ENCODE assay signal across 15 mouse cellular contexts in genomic region chr5:125170107-125170842, GRCm38 (mm10). TPM values are rescaled to one million over a fixed set of nuclear protein-coding genes. Genes with fewer than 3 reads are reported as not detected.
A peak's percentile ranks its signal among the peaks of the same experiment; 100 is the strongest.
DNase-seq lines count a peak whose midpoint lies in the region; ATAC-seq and TF ChIP-seq lines count a peak whose summit lies in the region.
"Had no signal": no experiment of that assay in that cellular context is flagged by ENCODE, and none has a peak within 500 bp of the region (broad histone marks: within the 10 kb centered on the region; RNA-seq: fewer than 3 reads in every experiment).

No protein-coding gene starts in this region.

- peak; percentile 39 for DNase-seq in adrenal gland, adult 2 months
- no peak for DNase-seq in adrenal gland, adult 8-10 months
- no peak for DNase-seq in hindbrain, embryonic 10.5 days (ENCODE audit: low spot score)
- no peak for DNase-seq in hindbrain, embryonic 14.5 days (ENCODE audit: low spot score)
- DNase-seq in stomach, postnatal 0 days (ENCODE audit: low spot score): no peak
- DNase-seq in layer of hippocampus, adult 8-10 months (ENCODE audit: low spot score in 2 of 2): no peak
- no peak for DNase-seq in layer of hippocampus, adult 9-11 months
- DNase-seq: cerebellum, postnatal 36 days; heart, postnatal 10 days; kidney, adult 9 months; liver; lung, postnatal 14 days had no signal

- no peak for TF ChIP-seq CTCF in stomach, postnatal 0 days (IDR thresholded peaks at IDR 0.05; ENCODE audit: low read depth)

- H3K4me2 ChIP-seq in hindbrain, embryonic 14.5 days (replicated peaks): no peak overlapping the region
- H3K4me2 ChIP-seq in stomach, embryonic 16.5 days (ENCODE audit: low read depth, low read length): no peak overlapping the region
- no peak overlapping the region for H3K4me2 ChIP-seq in stomach, postnatal 0 days (replicated peaks; ENCODE audit: low read depth)
- H3K4me2 ChIP-seq: midbrain, embryonic 15.5 days; stomach, embryonic 15.5 days had no signal

- H3K27ac ChIP-seq in hindbrain, embryonic 10.5 days: peak overlapping the region; percentile 69
- H3K27ac ChIP-seq in hindbrain, embryonic 14.5 days: no peak overlapping the region
- peak overlapping the region; percentile 30; the same call in 1 of the 2 replicates for H3K27ac ChIP-seq in stomach, embryonic 16.5 days (ENCODE audit: low read length)
- H3K27ac ChIP-seq in stomach, postnatal 0 days (replicated peaks): no peak overlapping the region
- H3K27ac ChIP-seq: midbrain, embryonic 15.5 days; stomach, embryonic 15.5 days had no signal

- 82% methylated on average over 11 of the region's 11 CpGs for WGBS in hindbrain, embryonic 10.5 days
- WGBS in hindbrain, embryonic 14.5 days: 67% methylated on average over 11 of the region's 11 CpGs
- WGBS in stomach, embryonic 16.5 days: 77% methylated on average over 11 of the region's 11 CpGs
- 67% methylated on average over 11 of the region's 11 CpGs for WGBS in stomach, postnatal 0 days

- no peaks in the 10 kb centered on the region; the same call in 1 of the 2 replicates for H3K36me3 ChIP-seq in hindbrain, embryonic 10.5 days
- no peaks in the 10 kb centered on the region for H3K36me3 ChIP-seq in hindbrain, embryonic 14.5 days (replicated peaks; ENCODE audit: control insufficient read depth, insufficient read depth)
- no peaks in the 10 kb centered on the region for H3K36me3 ChIP-seq in stomach, embryonic 16.5 days (ENCODE audit: control insufficient read depth, insufficient read depth, low read length)
- H3K36me3 ChIP-seq in stomach, postnatal 0 days (ENCODE audit: control insufficient read depth, insufficient read depth, low read length): no peaks in the 10 kb centered on the region
- H3K36me3 ChIP-seq: midbrain, embryonic 15.5 days; stomach, embryonic 15.5 days had no signal

- H3K9me3 ChIP-seq in hindbrain, embryonic 10.5 days: no peaks in the 10 kb centered on the region
- H3K9me3 ChIP-seq in hindbrain, embryonic 14.5 days (ENCODE audit: control insufficient read depth, low read length): no peaks in the 10 kb centered on the region
- no peaks in the 10 kb centered on the region for H3K9me3 ChIP-seq in stomach, embryonic 16.5 days (replicated peaks; ENCODE audit: control insufficient read depth, low read length)
- no peaks in the 10 kb centered on the region for H3K9me3 ChIP-seq in stomach, postnatal 0 days (ENCODE audit: control insufficient read depth, low read length)
- H3K9me3 ChIP-seq: midbrain, embryonic 15.5 days; stomach, embryonic 15.5 days had no signal

- H3K27me3 ChIP-seq in hindbrain, embryonic 10.5 days (ENCODE audit: insufficient read depth, poor library complexity, severe bottlenecking): no peaks in the 10 kb centered on the region
- no peaks in the 10 kb centered on the region for H3K27me3 ChIP-seq in hindbrain, embryonic 14.5 days (ENCODE audit: control insufficient read depth, insufficient read depth, low read length)
- H3K27me3 ChIP-seq in stomach, embryonic 16.5 days (ENCODE audit: control insufficient read depth, insufficient read depth, low read length): no peaks in the 10 kb centered on the region
- H3K27me3 ChIP-seq in stomach, postnatal 0 days (ENCODE audit: control insufficient read depth, insufficient read depth, low read length): no peaks in the 10 kb centered on the region
- H3K27me3 ChIP-seq: midbrain, embryonic 15.5 days; stomach, embryonic 15.5 days had no signal

- no peak overlapping the region for H3K4me3 ChIP-seq in hindbrain, embryonic 10.5 days
- no peak overlapping the region for H3K4me3 ChIP-seq in hindbrain, embryonic 14.5 days (replicated peaks; ENCODE audit: low read length)
- no peak overlapping the region for H3K4me3 ChIP-seq in stomach, embryonic 16.5 days (replicated peaks; ENCODE audit: low read length)
- no peak overlapping the region for H3K4me3 ChIP-seq in stomach, postnatal 0 days (ENCODE audit: low read depth, low read length)
- H3K4me3 ChIP-seq: midbrain, embryonic 15.5 days; stomach, embryonic 15.5 days had no signal

- H3K4me1 ChIP-seq in hindbrain, embryonic 10.5 days (replicated peaks): peaks cover 95% of the 10 kb centered on the region
- H3K4me1 ChIP-seq in hindbrain, embryonic 14.5 days (replicated peaks; ENCODE audit: control insufficient read depth, insufficient read depth, low read length): peaks cover 74% of the 10 kb centered on the region
- peaks cover 81% of the 10 kb centered on the region for H3K4me1 ChIP-seq in stomach, embryonic 16.5 days (ENCODE audit: control insufficient read depth, insufficient read depth, low read length)
- peaks cover 12% of the 10 kb centered on the region for H3K4me1 ChIP-seq in stomach, postnatal 0 days (replicated peaks; ENCODE audit: control insufficient read depth, insufficient read depth)

- H3K9ac ChIP-seq in hindbrain, embryonic 14.5 days: no peak overlapping the region; the same call in 1 of the 2 replicates
- H3K9ac ChIP-seq in stomach, embryonic 16.5 days (ENCODE audit: low read length): no peak overlapping the region; the same call in 1 of the 2 replicates
- no peak overlapping the region for H3K9ac ChIP-seq in stomach, postnatal 0 days (ENCODE audit: low read length)
- H3K9ac ChIP-seq: midbrain, embryonic 15.5 days; stomach, embryonic 15.5 days had no signal

- no peak for ATAC-seq in hindbrain, embryonic 14.5 days (ENCODE audit: low FRiP score)
- no peak for ATAC-seq in stomach, embryonic 16.5 days (ENCODE audit: insufficient read depth, low FRiP score)
- ATAC-seq in stomach, postnatal 0 days (ENCODE audit: low FRiP score, low TSS enrichment): no peak
- ATAC-seq: midbrain, embryonic 15.5 days had no signal

- TF ChIP-seq EP300 in stomach, postnatal 0 days (optimal IDR thresholded peaks at IDR 0.05): no peak

RNA-seq across cellular contexts. Expression of gene Ncor2, which starts 8.7 kb away (rescaled TPM):
- 100 to 1,000 TPM; 149 to 340 TPM for total RNA-seq in adrenal gland, adult 2 months (2021)
- 183 and 229 TPM in 2 replicates for polyA plus RNA-seq in adrenal gland, adult 2 months (2012; rRNA removed)
- total RNA-seq in adrenal gland, adult 8-10 months (2022): 100 to 1,000 TPM; 188 to 380 (median 257) TPM
- 18.1 and 19.7 TPM in 2 replicates for polyA plus RNA-seq in hindbrain, embryonic 10.5 days (2016; fragmentation: Nextera tagmentation; extraction: Ambion mirVana)
- polyA plus RNA-seq in hindbrain, embryonic 14.5 days (2014; fragmentation: Nextera tagmentation; extraction: Ambion mirVana): 26.0 and 27.4 TPM in 2 replicates
- polyA plus RNA-seq in stomach, embryonic 16.5 days (2015; fragmentation: Nextera tagmentation; extraction: Ambion mirVana): 21.4 and 24.6 TPM in 2 replicates
- polyA plus RNA-seq in stomach, postnatal 0 days (2015; fragmentation: Nextera tagmentation; extraction: Ambion mirVana): 11.1 and 12.1 TPM in 2 replicates
- 100 to 1,000 TPM; 246 to 324 (median 271) TPM for total RNA-seq in layer of hippocampus, adult 8-10 months (2022)

Comparison
In these comparisons a context has a peak if more than half of its experiments do, and no peak if none do; other contexts are left out.
1. H3K27ac ChIP-seq: peak in hindbrain, embryonic 10.5 days (single experiment) and stomach, embryonic 16.5 days (single experiment); none in hindbrain, embryonic 14.5 days (single experiment) and stomach, postnatal 0 days (single experiment).